Mouse (Mus musculus): Measurements from ENCODE around the gene Cmpk1. TPM values are rescaled to one million over a fixed set of nuclear protein-coding genes. Genes with fewer than 3 reads are reported as not detected.
A peak's percentile ranks its signal among the peaks of the same experiment; 100 is the strongest.

The Cmpk1 gene
- polyA plus RNA-seq, 1 experiment, result 12.2 TPM

GRCm38 (mm10) chr4:114953172-114953571 lies 33.9 kb downstream of the Cmpk1 start:
- 72% methylated on average over 3 of the region's 3 CpGs for WGBS
- TF ChIP-seq POLR2A (IDR thresholded peaks at IDR 0.05; ENCODE audit: borderline replicate concordance, extremely low read depth, low read depth, low read length) (no peak), CTCF (IDR thresholded peaks at IDR 0.05; ENCODE audit: insufficient read depth, low read length) (no peak)

GRCm38 (mm10) chr4:114947852-114948481 lies 39.1 kb downstream of the Cmpk1 start:
- TF ChIP-seq CTCF (IDR thresholded peaks at IDR 0.05; ENCODE audit: insufficient read depth, low read length) (no peak), POLR2A (IDR thresholded peaks at IDR 0.05; ENCODE audit: borderline replicate concordance, extremely low read depth, low read depth, low read length) (no peak)
- 39% methylated on average over 7 of the region's 7 CpGs for WGBS

More at GRCm38 (mm10) chr4:114953172-114953571, 33.9 kb downstream of the Cmpk1 start:
- H3K4me1 ChIP-seq (ENCODE audit: control insufficient read depth, insufficient read depth, low read length), result no peaks in the 10 kb centered on the region
- DNase-seq, result no peak
- H3K4me3 ChIP-seq (replicated peaks; ENCODE audit: extremely low read depth, low read depth, low read length), result no peak overlapping the region

GRCm38 (mm10) chr4:114947395-114947794 lies 39.6 kb downstream of the Cmpk1 start:
- Histone ChIP-seq H3K4me3 (replicated peaks; ENCODE audit: extremely low read depth, low read depth, low read length) (no peak overlapping the region), H3K4me1 (ENCODE audit: control insufficient read depth, insufficient read depth, low read length) (no peaks in the 10 kb centered on the region; the same call in 1 of the 2 replicates)
- no peak for TF ChIP-seq POLR2A (IDR thresholded peaks at IDR 0.05; ENCODE audit: borderline replicate concordance, extremely low read depth, low read depth, low read length)
- TF ChIP-seq CTCF (IDR thresholded peaks at IDR 0.05; ENCODE audit: insufficient read depth, low read length), result peak; percentile 79
- 16% methylated on average over 6 of the region's 6 CpGs for WGBS
- peak; percentile 72 for DNase-seq

More at GRCm38 (mm10) chr4:114947852-114948481, 39.1 kb downstream of the Cmpk1 start:
- Histone ChIP-seq H3K4me1 (ENCODE audit: control insufficient read depth, insufficient read depth, low read length) (no peaks in the 10 kb centered on the region; the same call in 1 of the 2 replicates), H3K4me3 (replicated peaks; ENCODE audit: extremely low read depth, low read depth, low read length) (no peak overlapping the region)
- no peak for DNase-seq

- Histone ChIP-seq H3K4me1 (ENCODE audit: control insufficient read depth, insufficient read depth, low read length) (no peaks in the 10 kb centered on the region; the same call in 1 of the 2 replicates), H3K4me3 (replicated peaks; ENCODE audit: extremely low read depth, low read depth, low read length) (no peak overlapping the region)
- WGBS, result 82% methylated on average over 4 of the region's 4 CpGs
- TF ChIP-seq POLR2A (IDR thresholded peaks at IDR 0.05; ENCODE audit: borderline replicate concordance, extremely low read depth, low read depth, low read length) (no peak), CTCF (IDR thresholded peaks at IDR 0.05; ENCODE audit: insufficient read depth, low read length) (no peak)
- no peak for DNase-seq
Observed at GRCm38 (mm10) chr4:114946416-114946815, 40.6 kb downstream of the Cmpk1 start.

- no peak for DNase-seq
- H3K4me1 ChIP-seq (ENCODE audit: control insufficient read depth, insufficient read depth, low read length), result no peaks in the 10 kb centered on the region; the same call in 1 of the 2 replicates
- WGBS, result 35% methylated on average over 5 of the region's 5 CpGs
- TF ChIP-seq POLR2A (IDR thresholded peaks at IDR 0.05; ENCODE audit: borderline replicate concordance, extremely low read depth, low read depth, low read length), result no peak
- no peak for TF ChIP-seq CTCF (IDR thresholded peaks at IDR 0.05; ENCODE audit: insufficient read depth, low read length)
- no peak overlapping the region for H3K4me3 ChIP-seq (replicated peaks; ENCODE audit: extremely low read depth, low read depth, low read length)
Observed at GRCm38 (mm10) chr4:114945021-114945420, 42.0 kb downstream of the Cmpk1 start.

GRCm38 (mm10) chr4:114942583-114942982 lies 44.5 kb downstream of the Cmpk1 start:
- WGBS, result 78% methylated on average over 8 of the region's 8 CpGs
- no peak for DNase-seq
- Histone ChIP-seq H3K4me3 (replicated peaks; ENCODE audit: extremely low read depth, low read depth, low read length) (no peak overlapping the region), H3K4me1 (ENCODE audit: control insufficient read depth, insufficient read depth, low read length) (no peaks in the 10 kb centered on the region; the same call in 1 of the 2 replicates)
- TF ChIP-seq POLR2A (IDR thresholded peaks at IDR 0.05; ENCODE audit: borderline replicate concordance, extremely low read depth, low read depth, low read length) (no peak), CTCF (IDR thresholded peaks at IDR 0.05; ENCODE audit: insufficient read depth, low read length) (no peak)

GRCm38 (mm10) chr4:114942112-114942511 lies 44.9 kb downstream of the Cmpk1 start:
- TF ChIP-seq POLR2A (IDR thresholded peaks at IDR 0.05; ENCODE audit: borderline replicate concordance, extremely low read depth, low read depth, low read length) (no peak), CTCF (IDR thresholded peaks at IDR 0.05; ENCODE audit: insufficient read depth, low read length) (no peak)
- no peaks in the 10 kb centered on the region for H3K4me1 ChIP-seq (ENCODE audit: control insufficient read depth, insufficient read depth, low read length)
- no peak overlapping the region for H3K4me3 ChIP-seq (replicated peaks; ENCODE audit: extremely low read depth, low read depth, low read length)
- WGBS, result 60% methylated on average over 4 of the region's 4 CpGs
- DNase-seq, result no peak

GRCm38 (mm10) chr4:114941311-114941710 lies 45.7 kb downstream of the Cmpk1 start:
- no peak for TF ChIP-seq CTCF (IDR thresholded peaks at IDR 0.05; ENCODE audit: insufficient read depth, low read length)
- WGBS, result 90% methylated on average over 4 of the region's 4 CpGs
- DNase-seq, result no peak
- no peak overlapping the region for H3K4me3 ChIP-seq (replicated peaks; ENCODE audit: extremely low read depth, low read depth, low read length)
- no peaks in the 10 kb centered on the region for H3K4me1 ChIP-seq (ENCODE audit: control insufficient read depth, insufficient read depth, low read length)

GRCm38 (mm10) chr4:114938248-114938647 lies 48.8 kb downstream of the Cmpk1 start:
- no peak for TF ChIP-seq POLR2A (IDR thresholded peaks at IDR 0.05; ENCODE audit: borderline replicate concordance, extremely low read depth, low read depth, low read length)
- TF ChIP-seq CTCF (IDR thresholded peaks at IDR 0.05; ENCODE audit: insufficient read depth, low read length), result no peak
- no peak for DNase-seq
- Histone ChIP-seq H3K4me1 (ENCODE audit: control insufficient read depth, insufficient read depth, low read length) (no peaks in the 10 kb centered on the region), H3K4me3 (replicated peaks; ENCODE audit: extremely low read depth, low read depth, low read length) (no peak overlapping the region)
- WGBS, result 37% methylated on average over 3 of the region's 3 CpGs

- Histone ChIP-seq H3K4me1 (ENCODE audit: control insufficient read depth, insufficient read depth, low read length) (no peaks in the 10 kb centered on the region), H3K4me3 (replicated peaks; ENCODE audit: extremely low read depth, low read depth, low read length) (no peak overlapping the region)
- 69% methylated on average over 4 of the region's 4 CpGs for WGBS
- no peak for DNase-seq
- TF ChIP-seq CTCF (IDR thresholded peaks at IDR 0.05; ENCODE audit: insufficient read depth, low read length) (no peak), POLR2A (IDR thresholded peaks at IDR 0.05; ENCODE audit: borderline replicate concordance, extremely low read depth, low read depth, low read length) (no peak)
Observed at GRCm38 (mm10) chr4:114937459-114938047, 49.5 kb downstream of the Cmpk1 start.

All from lung, adult 2 months (tissue).